Mouse (Mus musculus): ENCODE measurements at regions not wholly inside any gene's neighbourhood (a gene's known extent, or its start where the extent isn't known, plus 50 kb on each side); places are given as distances from the start of the nearest gene placed in this dataset.

DNA sequence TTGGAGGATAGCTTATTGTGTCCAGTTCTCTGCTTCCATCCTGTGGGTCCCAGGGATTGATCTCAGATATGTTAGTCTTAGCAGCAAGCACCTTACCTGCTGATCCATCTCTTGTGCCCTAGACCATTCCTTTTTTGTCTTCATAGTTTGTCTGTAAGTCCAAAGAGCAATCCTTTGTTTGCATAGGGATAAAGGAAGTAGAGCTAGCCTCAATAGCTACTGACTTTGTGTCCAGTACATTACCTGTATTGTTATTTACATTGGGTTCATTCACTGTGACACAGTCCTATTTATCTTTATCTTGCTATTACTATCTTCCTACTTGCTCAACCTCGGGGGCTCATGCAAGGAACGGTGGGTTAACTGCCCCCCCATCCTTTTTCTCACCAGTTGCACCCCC lies 196.2 kb downstream of the Nucb2 start:
- Histone ChIP-seq H3K4me3 (replicated peaks) (no peak overlapping the region), H3K4me1 (replicated peaks) (no peaks in the 10 kb centered on the region), H3K9ac (no peak overlapping the region), H3K27ac (no peak overlapping the region), H3K36me3 (no peaks in the 10 kb centered on the region), H3K9me3 (replicated peaks) (no peaks in the 10 kb centered on the region), H3K27me3 (no peaks in the 10 kb centered on the region), H3K4me2 (no peak overlapping the region)
- DNase-seq (no peak), ATAC-seq (ENCODE audit: low read depth) (no peak)
- WGBS (ENCODE audit: insufficient replicate concordance) = 55% methylated on average over 2 of the region's 2 CpGs

DNA sequence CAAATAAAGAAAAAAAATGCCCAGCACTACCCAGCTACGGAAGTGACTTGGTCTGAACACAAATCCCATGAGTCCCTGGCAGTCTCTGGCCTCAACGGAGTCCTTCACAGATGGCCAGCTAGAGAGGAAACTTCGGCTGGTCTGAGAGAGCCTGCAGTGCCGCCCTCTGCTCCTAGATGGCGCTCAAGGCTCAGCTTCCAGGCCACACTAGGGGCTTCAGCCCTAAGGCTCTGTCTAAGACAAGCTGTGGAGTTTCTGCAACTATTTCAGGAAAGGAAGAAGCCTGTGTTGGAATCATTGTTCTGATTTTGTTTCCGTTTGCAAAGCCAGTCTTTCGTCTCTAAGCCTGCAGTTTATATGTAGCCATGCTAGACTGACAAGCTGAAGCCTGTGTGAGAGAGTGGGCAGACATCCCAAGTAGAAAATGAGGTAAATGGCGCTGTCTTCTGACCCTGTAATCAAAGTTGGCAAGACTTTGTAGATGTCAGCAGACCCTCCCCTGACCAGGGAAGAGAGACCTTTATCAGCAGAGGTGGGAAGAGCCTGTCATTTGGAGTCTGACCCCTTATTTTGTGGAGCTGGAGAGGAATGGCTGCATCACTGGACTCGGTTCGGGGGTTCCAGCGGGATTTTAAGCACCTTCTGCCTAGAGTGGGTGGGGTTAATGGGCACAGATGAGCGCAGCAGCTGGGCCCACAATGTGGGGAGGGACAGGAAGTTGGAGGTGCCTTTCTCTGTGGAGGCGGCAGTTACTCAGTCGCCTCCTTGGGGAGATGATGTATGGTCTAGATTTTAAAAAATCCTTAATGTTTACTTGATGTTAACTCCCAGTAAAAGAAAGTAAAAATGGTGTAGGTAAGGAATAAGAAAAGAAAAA lies 197.5 kb downstream of the Nucb2 start:
- ATAC-seq (ENCODE audit: low read depth) = no peak
- H3K9ac ChIP-seq = no peak overlapping the region

DNA sequence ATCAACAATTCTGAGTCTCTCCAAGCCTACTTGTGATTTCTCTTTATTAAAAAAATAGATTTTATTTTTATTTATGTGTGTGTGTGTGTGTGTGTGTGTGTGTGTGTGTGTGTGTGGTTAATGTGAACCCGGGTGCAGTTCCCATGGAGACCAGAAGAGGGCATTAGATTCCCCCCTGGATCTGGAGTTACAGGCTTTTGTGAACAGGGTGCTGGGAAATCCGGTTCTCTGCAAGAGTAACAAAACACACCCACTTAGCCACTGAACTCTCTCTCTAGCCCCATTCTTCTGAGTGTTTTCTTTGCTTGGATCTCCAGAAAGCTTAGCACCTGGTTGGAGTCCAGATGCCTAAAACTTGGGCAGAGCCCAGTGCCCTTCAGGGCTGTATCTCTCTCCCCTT lies 198.4 kb downstream of the Nucb2 start:
- Histone ChIP-seq H3K9me3 (replicated peaks) (no peaks in the 10 kb centered on the region), H3K27ac (no peak overlapping the region), H3K9ac (no peak overlapping the region), H3K4me2 (no peak overlapping the region), H3K4me3 (replicated peaks) (no peak overlapping the region), H3K4me1 (replicated peaks) (no peaks in the 10 kb centered on the region), H3K27me3 (no peaks in the 10 kb centered on the region), H3K36me3 (no peaks in the 10 kb centered on the region)
- WGBS (ENCODE audit: insufficient replicate concordance) = 63% methylated on average over 2 of the region's 2 CpGs
- ATAC-seq (ENCODE audit: low read depth) = no peak
- DNase-seq = no peak

More for the DNA sequence above, 197.5 kb downstream of the Nucb2 start:
- H3K9me3 ChIP-seq (replicated peaks) = no peaks in the 10 kb centered on the region
- WGBS (ENCODE audit: insufficient replicate concordance) = 31% methylated on average over 14 of the region's 14 CpGs
- no peaks in the 10 kb centered on the region for H3K27me3 ChIP-seq
- H3K4me1 ChIP-seq (replicated peaks) = no peaks in the 10 kb centered on the region
- no peaks in the 10 kb centered on the region for H3K36me3 ChIP-seq
- DNase-seq = no peak
- H3K4me2 ChIP-seq = no peak overlapping the region
- no peak overlapping the region for H3K4me3 ChIP-seq (replicated peaks)
- H3K27ac ChIP-seq = no peak overlapping the region

DNA sequence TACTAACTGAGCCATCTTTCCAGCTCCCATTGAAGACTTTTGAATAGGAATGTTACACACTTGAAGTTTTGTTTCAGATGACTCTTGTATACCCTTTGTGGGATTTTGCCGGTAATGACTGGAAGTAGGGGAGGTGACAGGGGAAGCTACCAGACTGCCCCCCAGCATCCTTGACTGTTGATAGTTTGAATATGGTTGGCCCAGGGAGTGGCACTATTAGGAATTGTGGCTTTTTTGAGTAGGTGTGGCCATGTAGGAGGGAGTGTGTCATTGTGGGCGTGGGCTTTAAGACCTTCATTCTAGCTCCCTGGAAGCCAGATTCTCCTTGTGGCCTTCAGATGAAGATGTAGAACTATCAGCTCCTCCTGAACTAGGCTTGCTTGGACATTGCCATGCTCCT lies 207.4 kb downstream of the Nucb2 start:
- WGBS (ENCODE audit: insufficient replicate concordance) = 68% methylated on average over 2 of the region's 2 CpGs
- no peaks in the 10 kb centered on the region for H3K36me3 ChIP-seq
- no peaks in the 10 kb centered on the region for H3K9me3 ChIP-seq (replicated peaks)
- no peak overlapping the region for H3K27ac ChIP-seq
- DNase-seq (no peak), ATAC-seq (ENCODE audit: low read depth) (no peak)
- H3K9ac ChIP-seq = no peak overlapping the region
- no peaks in the 10 kb centered on the region for H3K4me1 ChIP-seq (replicated peaks)
- H3K27me3 ChIP-seq = no peaks in the 10 kb centered on the region
- H3K4me3 ChIP-seq (replicated peaks) = no peak overlapping the region
- no peak overlapping the region for H3K4me2 ChIP-seq

DNA sequence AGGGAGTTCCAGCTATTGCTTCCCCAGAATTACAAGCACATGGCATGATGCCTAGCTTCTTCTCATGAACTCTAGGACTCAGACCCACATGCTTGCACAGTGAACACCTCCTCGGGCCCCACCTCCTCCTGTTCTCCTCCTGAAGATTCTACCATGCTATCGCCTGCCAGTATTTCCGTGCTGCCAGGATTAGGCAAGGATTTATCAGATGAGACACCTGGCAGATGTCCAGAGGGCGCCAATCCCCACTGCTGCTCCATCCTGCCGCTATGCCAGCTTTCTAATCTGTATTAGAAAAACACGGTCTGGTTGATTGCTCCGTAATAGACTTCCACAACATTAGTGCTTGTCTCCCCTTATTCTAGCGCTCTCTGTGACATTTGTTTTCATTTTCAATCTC lies 209.0 kb downstream of the Nucb2 start:
- Histone ChIP-seq H3K4me1 (replicated peaks) (no peaks in the 10 kb centered on the region), H3K9me3 (replicated peaks) (no peaks in the 10 kb centered on the region), H3K4me3 (replicated peaks) (no peak overlapping the region), H3K27ac (no peak overlapping the region), H3K36me3 (no peaks in the 10 kb centered on the region), H3K27me3 (no peaks in the 10 kb centered on the region), H3K4me2 (no peak overlapping the region), H3K9ac (no peak overlapping the region)
- ATAC-seq (ENCODE audit: low read depth) (no peak), DNase-seq (no peak)
- WGBS (ENCODE audit: insufficient replicate concordance) = 67% methylated on average over 8 of the region's 8 CpGs

DNA sequence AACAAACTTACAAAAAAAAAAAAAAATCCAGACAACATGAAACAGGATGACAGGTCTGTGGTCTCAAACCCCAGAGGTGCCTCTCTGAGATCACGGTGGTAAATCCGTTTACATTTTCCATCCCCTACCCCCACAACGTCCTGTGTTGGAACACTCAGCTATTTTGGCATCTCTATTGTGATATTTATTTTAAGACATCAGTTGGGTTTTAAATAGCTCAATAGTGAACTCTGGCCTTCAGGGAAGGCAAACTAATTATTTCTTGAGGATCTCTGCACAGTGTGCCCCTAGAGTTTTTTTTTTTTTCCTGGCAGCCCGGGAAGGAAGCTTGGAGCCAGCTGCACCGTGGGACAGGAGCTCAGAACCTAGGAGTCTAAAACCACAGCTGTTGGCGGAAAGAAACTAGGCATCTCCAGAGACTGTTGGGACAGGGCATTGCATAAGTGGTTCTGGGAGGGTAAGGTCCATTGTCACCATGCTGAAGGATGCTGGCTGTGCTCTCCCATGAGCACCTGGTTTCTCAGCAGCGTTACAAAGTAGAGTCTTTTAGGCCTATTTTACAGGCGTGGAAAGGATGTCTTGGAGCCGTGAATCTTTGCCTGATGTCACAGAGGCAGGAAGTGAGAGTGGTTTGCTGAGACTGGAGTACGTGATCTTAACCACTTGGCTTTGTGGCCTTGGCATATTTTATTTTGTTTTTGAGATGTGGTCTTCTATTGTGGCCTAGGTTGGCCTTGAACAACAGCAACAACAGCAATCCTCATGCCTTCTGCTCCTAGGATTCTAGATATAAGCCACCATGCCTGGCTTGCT lies 211.3 kb downstream of the Nucb2 start:
- H3K9ac ChIP-seq = no peak overlapping the region
- H3K4me1 ChIP-seq (replicated peaks) = no peaks in the 10 kb centered on the region
- H3K27me3 ChIP-seq = no peaks in the 10 kb centered on the region
- H3K4me2 ChIP-seq = no peak overlapping the region
- no peak overlapping the region for H3K4me3 ChIP-seq (replicated peaks)
- no peaks in the 10 kb centered on the region for H3K9me3 ChIP-seq (replicated peaks)
- no peak for ATAC-seq (ENCODE audit: low read depth)
- H3K36me3 ChIP-seq = no peaks in the 10 kb centered on the region
- no peak overlapping the region for H3K27ac ChIP-seq
- WGBS (ENCODE audit: insufficient replicate concordance) = 43% methylated on average over 10 of the region's 10 CpGs
- no peak for DNase-seq

DNA sequence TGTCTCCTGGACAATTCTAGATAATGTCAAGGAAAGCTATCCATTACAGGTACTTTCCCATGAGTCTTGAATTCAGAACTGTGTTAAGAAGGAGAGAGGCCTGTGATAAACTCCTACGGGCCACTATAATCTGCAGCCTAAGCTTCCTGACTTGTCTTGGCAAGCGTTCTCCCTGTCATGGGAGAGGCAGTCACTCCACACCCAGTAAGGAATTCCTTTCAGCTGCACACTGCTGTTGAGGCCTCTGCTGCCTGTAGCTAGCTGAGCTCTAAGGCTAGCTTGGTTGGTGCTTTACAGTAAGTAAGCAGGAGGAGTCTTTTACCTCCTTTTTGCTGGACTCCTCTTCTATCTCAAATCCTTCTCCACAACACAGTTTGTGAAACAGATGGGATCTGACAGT lies 224.2 kb downstream of the Nucb2 start:
- no peak for DNase-seq
- WGBS (ENCODE audit: insufficient replicate concordance) = 54% methylated on average over 2 of the region's 2 CpGs

DNA sequence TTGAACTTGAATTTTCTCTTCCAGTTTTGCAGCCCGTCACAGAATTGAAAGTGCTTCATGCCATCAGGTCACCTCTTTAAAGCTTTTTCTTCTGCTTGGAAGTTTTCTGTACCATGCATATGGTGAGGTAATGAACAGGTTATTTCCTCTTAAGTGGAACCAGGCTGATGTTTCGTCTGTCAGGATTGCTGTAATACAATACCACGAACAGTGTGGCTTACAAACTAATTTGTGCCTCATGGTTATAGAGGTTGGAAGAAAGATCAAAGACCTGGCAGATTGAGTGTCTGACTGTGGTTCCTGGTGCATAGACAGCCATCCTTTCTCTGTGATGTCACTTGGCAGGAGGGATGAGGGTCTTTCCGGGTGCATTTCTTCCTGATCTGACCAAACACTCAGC lies 225.6 kb downstream of the Nucb2 start:
- Histone ChIP-seq H3K9ac (no peak overlapping the region), H3K9me3 (replicated peaks) (no peaks in the 10 kb centered on the region), H3K4me2 (no peak overlapping the region), H3K36me3 (no peaks in the 10 kb centered on the region), H3K27ac (no peak overlapping the region), H3K4me3 (replicated peaks) (no peak overlapping the region), H3K27me3 (no peaks in the 10 kb centered on the region), H3K4me1 (replicated peaks) (no peaks in the 10 kb centered on the region)
- no peak for DNase-seq
- WGBS (ENCODE audit: insufficient replicate concordance) = 49% methylated on average over 4 of the region's 4 CpGs
- no peak for ATAC-seq (ENCODE audit: low read depth)

More for the DNA sequence above, 224.2 kb downstream of the Nucb2 start:
- H3K36me3 ChIP-seq = no peaks in the 10 kb centered on the region
- H3K27me3 ChIP-seq = no peaks in the 10 kb centered on the region
- H3K9me3 ChIP-seq (replicated peaks) = no peaks in the 10 kb centered on the region
- no peak for ATAC-seq (ENCODE audit: low read depth)
- H3K9ac ChIP-seq = no peak overlapping the region
- H3K27ac ChIP-seq = no peak overlapping the region
- no peak overlapping the region for H3K4me3 ChIP-seq (replicated peaks)
- no peak overlapping the region for H3K4me2 ChIP-seq
- no peaks in the 10 kb centered on the region for H3K4me1 ChIP-seq (replicated peaks)

DNA sequence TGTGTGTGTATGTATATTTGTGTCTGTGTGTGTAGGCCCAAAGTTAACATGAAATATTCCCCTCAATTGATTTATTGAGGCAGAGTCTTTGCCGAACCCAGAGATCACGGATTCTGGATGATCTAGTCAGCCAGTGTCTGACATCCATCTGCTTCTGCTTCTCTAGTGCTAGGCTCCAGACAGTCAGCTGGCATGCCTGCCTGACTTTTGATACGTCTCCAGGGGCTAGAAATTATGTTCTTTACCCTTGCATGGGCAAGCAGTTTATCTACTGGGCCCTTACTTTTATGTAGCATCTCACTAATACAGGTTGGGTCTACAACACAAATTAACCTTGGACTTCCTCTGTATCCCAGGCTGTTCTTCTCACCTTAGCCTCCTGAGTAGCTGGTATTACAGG lies 231.5 kb downstream of the Nucb2 start:
- ATAC-seq (ENCODE audit: low read depth) (no peak), DNase-seq (no peak)
- Histone ChIP-seq H3K4me2 (no peak overlapping the region), H3K27me3 (no peaks in the 10 kb centered on the region), H3K4me1 (replicated peaks) (no peaks in the 10 kb centered on the region), H3K27ac (no peak overlapping the region), H3K9me3 (replicated peaks) (no peaks in the 10 kb centered on the region), H3K36me3 (no peaks in the 10 kb centered on the region), H3K9ac (no peak overlapping the region), H3K4me3 (replicated peaks) (no peak overlapping the region)
- WGBS (ENCODE audit: insufficient replicate concordance) = 58% methylated on average over 3 of the region's 3 CpGs

DNA sequence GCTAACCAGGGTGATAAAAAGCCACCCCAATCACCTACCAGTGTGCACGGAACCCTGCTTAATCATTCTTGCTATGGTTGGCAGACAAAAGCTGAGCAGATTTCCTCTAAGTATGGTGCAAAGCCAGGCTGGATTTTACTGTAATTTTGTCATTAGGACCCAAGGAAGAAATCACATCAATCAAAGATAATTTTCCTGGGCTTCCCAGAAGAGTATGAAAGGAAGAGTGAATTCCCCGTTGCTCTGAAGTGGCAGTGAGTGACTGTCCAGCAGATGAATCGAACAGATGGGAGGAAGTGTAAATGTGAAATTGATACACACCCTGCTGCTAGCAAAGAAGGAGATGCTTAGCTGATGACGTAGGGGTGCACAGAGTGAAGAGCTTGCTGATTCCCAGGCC lies 232.2 kb downstream of the Nucb2 start:
- H3K9me3 ChIP-seq (replicated peaks) = no peaks in the 10 kb centered on the region

DNA sequence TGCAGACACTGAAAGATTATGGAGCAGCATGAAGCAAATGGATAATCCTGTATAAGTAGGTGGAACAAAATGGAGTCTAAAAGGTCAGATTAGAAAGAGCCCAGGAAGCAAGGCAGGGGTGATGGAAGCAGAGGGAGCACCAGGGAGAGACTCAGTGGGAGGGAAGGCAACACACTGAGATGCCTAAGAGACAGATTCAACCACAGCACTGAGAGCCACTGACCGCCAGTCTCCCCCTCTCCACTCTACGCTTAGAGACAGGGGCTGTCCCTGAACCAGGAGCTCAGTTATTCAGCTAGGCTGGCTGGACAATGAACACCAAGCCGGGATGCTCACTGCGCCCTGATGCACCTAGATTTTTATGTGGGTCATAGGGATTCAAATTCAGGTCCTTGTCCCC lies 233.8 kb downstream of the Nucb2 start:
- no peak overlapping the region for H3K4me3 ChIP-seq (replicated peaks)
- H3K27me3 ChIP-seq = no peaks in the 10 kb centered on the region
- H3K36me3 ChIP-seq = no peaks in the 10 kb centered on the region
- no peaks in the 10 kb centered on the region for H3K4me1 ChIP-seq (replicated peaks)
- H3K4me2 ChIP-seq = no peak overlapping the region
- no peak overlapping the region for H3K27ac ChIP-seq
- H3K9ac ChIP-seq = no peak overlapping the region
- WGBS (ENCODE audit: insufficient replicate concordance) = 75% methylated on average over 4 of the region's 4 CpGs
- no peaks in the 10 kb centered on the region for H3K9me3 ChIP-seq (replicated peaks)
- ATAC-seq (ENCODE audit: low read depth) (no peak), DNase-seq (no peak)

More for the DNA sequence above, 232.2 kb downstream of the Nucb2 start:
- Histone ChIP-seq H3K4me1 (replicated peaks) (no peaks in the 10 kb centered on the region), H3K27me3 (no peaks in the 10 kb centered on the region), H3K36me3 (no peaks in the 10 kb centered on the region), H3K9ac (no peak overlapping the region), H3K4me2 (no peak overlapping the region), H3K27ac (no peak overlapping the region), H3K4me3 (replicated peaks) (no peak overlapping the region)
- ATAC-seq (ENCODE audit: low read depth) = no peak
- WGBS (ENCODE audit: insufficient replicate concordance) = 59% methylated on average over 4 of the region's 4 CpGs
- no peak for DNase-seq

DNA sequence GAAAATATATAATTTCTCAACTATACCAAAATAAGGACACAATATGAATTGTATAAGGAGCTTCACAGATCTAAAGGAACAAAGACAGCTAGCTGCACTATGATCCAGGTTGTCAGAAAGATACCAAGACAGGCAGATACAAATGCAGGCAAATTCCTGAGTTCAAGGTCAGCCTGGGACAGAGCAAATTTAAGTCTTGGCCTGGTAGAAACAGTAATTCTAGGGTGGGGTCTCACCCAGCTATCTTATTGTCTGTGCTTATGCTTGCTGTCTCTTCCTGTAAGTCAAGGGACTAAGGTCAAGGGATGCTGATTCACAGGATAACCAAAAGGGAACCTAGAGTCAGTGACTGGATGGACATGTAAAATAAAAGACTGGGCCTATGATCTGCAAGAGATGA lies 250.4 kb downstream of the Nucb2 start:
- H3K4me1 ChIP-seq (replicated peaks) = no peaks in the 10 kb centered on the region
- DNase-seq = no peak
- no peaks in the 10 kb centered on the region for H3K27me3 ChIP-seq
- H3K4me2 ChIP-seq = no peak overlapping the region
- H3K9ac ChIP-seq = no peak overlapping the region
- no peak for ATAC-seq (ENCODE audit: low read depth)
- H3K9me3 ChIP-seq (replicated peaks) = no peaks in the 10 kb centered on the region; the same call in 1 of the 2 replicates
- H3K4me3 ChIP-seq (replicated peaks) = no peak overlapping the region
- H3K27ac ChIP-seq = no peak overlapping the region
- no peaks in the 10 kb centered on the region for H3K36me3 ChIP-seq

Measured in liver, embryonic 13.5 days (tissue).